Mouse (Mus musculus) megakaryocyte, embryonic 14.5 days (primary cell): ENCODE measurements at regions not wholly inside any gene's neighbourhood (a gene's known extent, or its start where the extent isn't known, plus 50 kb on each side); places are given as distances from the start of the nearest gene placed in this dataset.

ENCODE experiments used
- FLI1 ChIP-seq: IDR thresholded peaks from 2 replicates; pipeline ENCODE4 v1.6.1; 2012; ENCODE audit warnings: low read length, inconsistent platforms, mixed read lengths
- GATA1 ChIP-seq: IDR thresholded peaks from 3 replicates; pipeline ENCODE4 v1.6.1; 2012; ENCODE audit warnings: mixed read lengths, low read length, inconsistent platforms, borderline replicate concordance

DNA sequence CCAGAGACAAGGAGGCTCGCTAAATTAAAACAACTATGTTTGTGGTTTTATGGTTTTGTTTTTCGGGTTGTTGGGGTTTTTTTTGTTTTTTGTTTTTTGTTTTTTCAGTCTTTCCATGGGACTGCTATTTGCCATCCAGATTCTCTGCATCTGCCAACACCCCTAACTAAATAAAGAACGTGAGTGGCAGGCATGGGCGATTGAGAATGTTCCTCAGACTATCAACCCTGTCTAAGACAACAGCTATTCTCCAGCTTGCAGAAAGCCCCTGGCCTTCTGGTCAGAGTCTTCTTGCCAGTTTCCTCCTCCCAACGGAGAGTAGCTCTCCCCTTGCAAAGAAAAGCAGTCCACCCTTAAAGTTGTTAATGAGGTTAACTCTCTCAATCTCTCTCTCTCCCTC is 123.2 kb downstream of the Sptssa start:
- TF ChIP-seq GATA1, result no peak
- no peak for TF ChIP-seq FLI1
